Comparison of ENCODE assay signal across 19 mouse cellular contexts in genomic region chr2:60000268-60000667, GRCm38 (mm10).
DNase-seq lines count a peak whose midpoint lies in the region; ATAC-seq lines count a peak whose summit lies in the region.
"Had no signal": no experiment of that assay in that cellular context is flagged by ENCODE, and none has a peak within 500 bp of the region (broad histone marks: within the 10 kb centered on the region; RNA-seq: fewer than 3 reads in every experiment).

No protein-coding gene starts in this region.

- peak; percentile 53 for DNase-seq in CD4-positive, CD25-positive, alpha-beta regulatory T cell, adult 2 months (ENCODE audit: low read depth, low spot score)
- peak; percentile 10 for DNase-seq in telencephalon, adult 2 months (ENCODE audit: low read depth, low spot score)
- no peak for DNase-seq in lung, postnatal 36 days
- no peak for DNase-seq in embryo, embryonic 11 days
- no peak for DNase-seq in heart, adult 11 months
- DNase-seq: adrenal gland, postnatal 10 days; adrenal gland, postnatal 36 days; cerebellum, adult 11-12 months; cerebellum, adult 8-10 months; cerebellum, postnatal 10 days; cerebellum, postnatal 36 days; forebrain, postnatal 0 days; gastrocnemius, postnatal 10 days; gastrocnemius, postnatal 36 days; kidney, adult 18-20 months had no signal

- ATAC-seq in activated CD4-positive, CD25-positive, alpha-beta regulatory T cell, adult 4 months, result peak; percentile 66
- peak; percentile 71 for ATAC-seq in inflammation-experienced regulatory T-cells, adult 6 months
- ATAC-seq: forebrain, embryonic 14.5 days; forebrain, postnatal 0 days; intestine, embryonic 16.5 days had no signal

Comparison
In these comparisons a context has a peak if more than half of its experiments do, and no peak if none do; other contexts are left out.
1. DNase-seq: peak in CD4-positive, CD25-positive, alpha-beta regulatory T cell, adult 2 months (single experiment) and telencephalon, adult 2 months (single experiment); none in lung, postnatal 36 days (single experiment), embryo, embryonic 11 days (single experiment) and heart, adult 11 months (single experiment).